Mouse (Mus musculus): Measurements from ENCODE around the gene Tcerg1l.

Tcerg1l gene

DNA sequence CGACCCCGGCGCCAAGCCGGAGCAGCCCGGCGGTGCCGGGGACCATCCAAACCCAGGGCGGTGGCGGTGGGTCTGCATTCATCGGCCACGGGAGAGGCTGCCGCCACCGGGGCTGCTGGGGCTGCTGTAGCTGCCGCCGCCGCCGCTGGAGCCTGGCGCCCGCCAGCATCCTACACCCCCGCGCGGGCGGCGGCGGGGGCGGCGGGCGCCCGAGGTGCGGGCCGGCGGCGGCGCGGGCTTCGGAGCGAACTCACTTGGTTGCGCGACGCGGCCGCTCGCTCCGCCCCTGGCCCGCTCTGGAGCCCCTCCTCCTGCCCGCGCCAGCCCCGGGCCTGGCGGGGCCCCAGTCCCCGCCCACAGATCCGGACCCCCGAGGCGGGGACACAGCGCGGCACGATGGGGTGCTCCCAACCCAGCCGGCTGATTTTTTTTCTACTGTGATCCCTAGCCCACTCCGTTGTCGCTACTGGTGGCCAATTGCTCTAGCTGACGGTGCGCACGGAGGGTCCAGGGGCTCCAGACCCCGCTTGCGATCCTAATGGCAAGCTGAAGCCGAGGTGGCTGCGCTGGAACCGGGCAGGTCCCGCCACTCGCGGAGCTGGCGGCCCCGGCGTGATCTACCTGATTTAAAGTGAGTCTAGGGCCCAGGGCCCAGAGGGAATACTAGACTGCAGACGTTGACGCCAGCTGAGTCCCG lies at the start of gene Tcerg1l:
TSS of gene Tcerg1l (minus strand) at position 246 of the 697 bp plus-strand sequence.
- DNase-seq = no peak

DNA sequence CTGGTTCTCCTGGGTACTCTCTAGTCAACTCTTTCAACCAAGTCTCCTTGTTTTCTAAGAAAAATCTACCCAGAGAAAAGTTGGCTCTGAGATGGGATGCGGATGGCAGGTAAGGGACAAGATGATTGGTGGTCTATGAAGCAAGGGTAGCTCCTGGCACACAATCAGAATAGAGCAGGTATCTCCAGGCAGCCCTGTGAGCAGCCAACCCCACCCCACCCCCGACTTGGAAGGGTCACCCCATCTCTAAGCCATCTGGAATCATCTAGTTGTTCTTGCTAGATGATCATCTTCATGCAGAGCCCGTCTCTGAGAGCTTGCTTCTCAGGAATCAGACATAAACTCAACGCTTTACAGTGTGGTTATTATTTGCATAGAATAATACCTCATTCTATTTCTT lies 44.6 kb upstream of the Tcerg1l start:
- no peak for DNase-seq

DNA sequence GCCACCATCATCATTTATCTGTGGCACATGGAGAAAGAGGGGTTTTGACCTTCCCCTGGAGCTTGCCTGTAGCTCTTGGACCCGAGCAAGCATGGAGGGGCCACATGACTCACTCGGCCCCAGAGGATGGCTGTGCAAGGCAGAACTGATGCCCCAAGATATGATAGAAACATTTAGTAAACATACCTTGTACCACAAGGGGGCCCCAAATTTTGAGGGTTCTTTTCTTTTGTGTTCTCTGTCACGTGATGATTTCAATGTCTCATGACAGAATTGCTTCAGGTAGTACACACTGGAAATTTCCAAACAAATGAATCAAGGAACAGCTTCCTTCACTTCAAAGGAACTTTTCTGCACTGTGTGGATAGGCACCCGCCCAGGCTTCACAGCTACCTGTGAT lies 35.0 kb upstream of the Tcerg1l start:
- no peak for DNase-seq

GRCm38 (mm10) chr7:138431456-138431855 lies 33.9 kb upstream of the Tcerg1l start:
- no peak for DNase-seq

GRCm38 (mm10) chr7:138429916-138430315 lies 32.4 kb upstream of the Tcerg1l start:
- no peak for DNase-seq

- peak; percentile 52 to 58 for DNase-seq
Measured at GRCm38 (mm10) chr7:138428826-138429225, 31.3 kb upstream of the Tcerg1l start.

DNA sequence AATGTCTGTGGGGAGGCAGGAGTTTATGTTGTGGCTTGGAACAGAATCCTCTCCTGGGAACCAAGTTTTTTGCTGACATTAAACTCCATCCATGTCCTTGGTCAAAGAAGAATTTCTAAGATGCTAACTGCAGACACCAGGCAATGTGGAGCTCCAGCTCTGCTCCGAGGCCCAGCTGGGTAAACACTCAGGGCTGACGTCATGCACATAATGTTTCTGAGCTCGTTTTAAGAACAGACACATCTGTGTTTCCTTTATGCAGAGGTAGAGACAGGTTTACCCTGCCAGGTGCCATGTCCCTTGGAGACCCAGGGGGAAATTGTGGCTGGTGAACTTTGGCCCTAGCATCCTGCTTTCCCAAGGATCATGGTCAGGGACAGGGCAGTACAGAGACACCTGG lies 29.9 kb upstream of the Tcerg1l start:
- DNase-seq = no peak

DNA sequence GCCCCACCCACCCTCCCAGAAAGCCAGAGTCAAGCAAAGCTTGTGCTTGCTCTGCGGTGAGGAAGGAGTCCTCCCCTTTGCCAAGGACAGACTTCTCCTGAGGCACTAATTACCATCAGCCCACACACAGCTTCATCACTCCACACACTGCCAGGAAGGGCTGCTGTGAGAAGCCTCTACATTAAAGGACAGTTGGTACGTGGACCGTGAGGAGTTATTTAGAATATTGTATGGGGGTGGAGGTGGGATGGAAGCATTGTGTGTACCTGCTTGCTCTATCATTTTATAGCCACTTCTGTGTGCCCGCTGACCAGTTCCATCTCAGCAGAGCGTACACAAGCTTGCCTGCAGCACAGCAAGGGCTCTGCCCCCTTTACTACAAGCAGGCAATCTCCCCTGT lies 16.0 kb upstream of the Tcerg1l start:
- DNase-seq = no peak

DNA sequence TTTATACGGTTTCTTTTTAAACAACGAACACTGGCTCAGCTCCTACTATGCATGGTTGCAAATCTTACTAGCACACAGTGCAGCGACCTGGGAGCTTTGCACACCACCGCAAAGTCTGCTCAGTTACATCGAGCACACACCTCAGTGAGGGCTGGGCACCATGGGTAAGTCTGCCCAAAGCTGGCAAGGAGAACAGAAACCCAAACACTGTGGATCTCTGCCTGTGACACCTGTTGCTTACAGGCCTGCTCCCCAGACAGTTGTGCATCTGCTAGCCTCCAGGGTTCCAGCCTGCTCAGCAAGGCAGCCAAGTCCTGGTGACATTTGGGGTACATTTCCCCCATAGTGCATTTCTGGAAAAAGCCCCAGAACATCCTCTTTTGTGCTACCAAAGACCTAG lies 4.1 kb upstream of the Tcerg1l start:
- no peak for DNase-seq

- DNase-seq = no peak
Measured at GRCm38 (mm10) chr7:138400506-138401272, 3.2 kb upstream of the Tcerg1l start.

- DNase-seq = no peak
Measured at GRCm38 (mm10) chr7:138398182-138398793, 758 bp upstream of the Tcerg1l start.

GRCm38 (mm10) chr7:138396863-138397484 lies 556 bp downstream of the Tcerg1l start:
- DNase-seq = no peak

- no peak for DNase-seq
Measured at GRCm38 (mm10) chr7:138396109-138396862, 1.2 kb downstream of the Tcerg1l start.

GRCm38 (mm10) chr7:138389941-138390340 lies 7.6 kb downstream of the Tcerg1l start:
- DNase-seq = no peak

GRCm38 (mm10) chr7:138389071-138389470 lies 8.5 kb downstream of the Tcerg1l start:
- no peak for DNase-seq

- no peak for DNase-seq
Measured at GRCm38 (mm10) chr7:138379221-138379620, 18.3 kb downstream of the Tcerg1l start.

DNA sequence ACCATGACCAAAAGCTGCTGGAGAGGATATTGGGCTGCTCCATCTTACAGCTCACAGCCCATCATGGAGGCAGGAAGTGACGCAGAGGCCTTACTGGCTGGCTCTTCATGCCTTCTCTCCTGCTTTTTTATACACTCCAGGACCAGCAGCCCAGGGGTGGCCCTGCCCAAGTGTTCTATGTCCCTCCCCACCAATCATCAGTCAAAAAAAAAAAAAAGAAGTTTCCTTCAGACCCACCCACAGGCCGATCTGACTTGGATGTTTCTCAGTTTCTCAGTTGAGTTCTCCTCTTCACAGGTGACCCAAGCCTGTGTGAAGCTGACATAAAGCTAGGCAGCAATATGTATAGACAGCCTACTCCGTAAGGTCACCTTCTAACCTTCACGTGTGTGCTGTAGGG lies 19.0 kb downstream of the Tcerg1l start:
- no peak for DNase-seq

DNA sequence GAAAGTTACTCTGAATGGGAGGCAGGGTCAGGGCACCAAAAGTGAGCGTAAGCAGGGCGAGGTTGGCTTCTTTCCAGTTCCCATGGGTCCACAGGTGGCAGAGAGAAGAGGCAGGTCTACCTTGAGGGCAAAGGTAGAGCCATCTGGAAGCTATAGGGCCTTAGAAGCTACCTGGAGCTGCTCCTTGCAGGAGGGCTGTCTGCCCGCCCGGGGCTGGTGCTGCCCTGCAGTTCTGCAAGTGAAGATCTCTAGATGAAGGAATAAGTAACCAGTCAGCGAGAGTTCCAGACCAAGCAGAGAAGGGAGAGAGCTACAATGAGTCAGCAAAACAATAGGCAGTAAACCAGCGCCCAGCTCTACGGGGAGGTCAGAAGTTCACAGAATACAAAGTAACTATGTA lies 22.0 kb downstream of the Tcerg1l start:
- DNase-seq = peak; percentile 10 to 17

DNA sequence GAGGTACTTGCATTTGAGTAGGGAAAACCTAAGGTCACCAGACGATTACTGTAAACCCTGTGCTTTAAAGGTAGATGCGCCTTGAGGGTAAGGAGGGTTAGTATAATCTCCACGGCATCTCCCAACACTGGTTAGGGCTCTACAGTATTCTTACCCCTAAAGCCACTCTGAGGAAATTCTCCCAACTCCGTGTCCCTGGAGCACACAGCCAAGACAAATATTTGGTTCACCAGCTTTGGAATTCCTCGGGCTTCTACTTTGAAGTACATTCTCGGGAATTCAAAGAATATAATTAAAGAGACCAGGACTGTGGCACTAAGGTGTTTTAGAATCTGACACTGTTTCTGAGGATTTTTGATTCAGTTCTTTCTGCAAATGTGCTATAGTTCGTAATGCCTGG lies 23.2 kb downstream of the Tcerg1l start:
- DNase-seq = peak; percentile 7 to 17

- peak; percentile 11 to 44 for DNase-seq
Measured at GRCm38 (mm10) chr7:138373530-138373929, 24.0 kb downstream of the Tcerg1l start.

GRCm38 (mm10) chr7:138367570-138367969 lies 30.0 kb downstream of the Tcerg1l start:
- DNase-seq = no peak

- no peak for DNase-seq
Measured at GRCm38 (mm10) chr7:138365519-138365918, 32.0 kb downstream of the Tcerg1l start.

- DNase-seq = no peak
Measured at GRCm38 (mm10) chr7:138357475-138357874, 40.1 kb downstream of the Tcerg1l start.
